Mouse (Mus musculus) limb, embryonic 13.5 days (tissue): ENCODE measurements at regions not wholly inside any gene's neighbourhood (a gene's known extent, or its start where the extent isn't known, plus 50 kb on each side); places are given as distances from the start of the nearest gene placed in this dataset.

Experiments
- ATAC-seq: fragments of 200-750 bp; cut with Nextera tagmentation; 2 replicates; pipeline ENCODE4 v1.8.0; 2017; ENCODE audit warnings: low read depth, moderate number of reproducible peaks, moderate TSS enrichment; ENCODE audit not compliant: low FRiP score
- H3K27ac ChIP-seq: fragments of 300-500 bp; sonication (generic); 2 replicates; pipeline ENCODE4 v1.5.1; 2015; ENCODE audit warnings: inconsistent platforms, mild to moderate bottlenecking, moderate library complexity
- H3K27me3 ChIP-seq: fragments of 300-500 bp; sonication (generic); 2 replicates; pipeline ENCODE4 v1.6.1; 2015; ENCODE audit warnings: mild to moderate bottlenecking, inconsistent platforms
- H3K36me3 ChIP-seq: fragments of 300-500 bp; sonication (generic); 2 replicates; pipeline ENCODE4 v1.6.1; 2015; ENCODE audit warnings: inconsistent platforms, mild to moderate bottlenecking, moderate library complexity
- H3K4me1 ChIP-seq: fragments of 300-500 bp; sonication (generic); 2 replicates; pipeline ENCODE4 v1.6.1; 2015; ENCODE audit warnings: inconsistent platforms
- H3K4me2 ChIP-seq: fragments of 300-500 bp; sonication (generic); replicated peaks from 2 replicates; pipeline ENCODE4 v1.6.1; 2015; ENCODE audit warnings: inconsistent platforms, mild to moderate bottlenecking, moderate library complexity
- H3K4me3 ChIP-seq: fragments of 300-500 bp; sonication (generic); 2 replicates; pipeline ENCODE4 v1.5.1; 2015; ENCODE audit warnings: moderate library complexity, mild to moderate bottlenecking, inconsistent platforms
- H3K9ac ChIP-seq: fragments of 300-500 bp; sonication (generic); 2 replicates; pipeline ENCODE4 v1.6.1; 2015; ENCODE audit warnings: mild to moderate bottlenecking, inconsistent platforms
- H3K9me3 ChIP-seq: fragments of 300-500 bp; sonication (generic); 2 replicates; pipeline ENCODE4 v1.6.1; 2016; ENCODE audit warnings: inconsistent platforms
- WGBS: fragments of 180-500 bp; shearing (Covaris S2); methylation state at CpG from one replicate; pipeline ENCODE4 v1.1.7; 2015; 5-methylcytosine and 5-hydroxymethylcytosine counted together

- H3K9ac ChIP-seq: no peak overlapping the region
- peaks cover 5% of the 10 kb centered on the region; the same call in 1 of the 2 replicates for H3K9me3 ChIP-seq
- no peak for ATAC-seq
- no peak overlapping the region for H3K27ac ChIP-seq
- WGBS: 23% methylated on average over 1 of the region's 1 CpGs
- H3K36me3 ChIP-seq: no peaks in the 10 kb centered on the region
- H3K4me1 ChIP-seq: no peaks in the 10 kb centered on the region
- no peaks in the 10 kb centered on the region for H3K27me3 ChIP-seq
- H3K4me2 ChIP-seq: no peak overlapping the region
- no peak overlapping the region for H3K4me3 ChIP-seq
Measured at GRCm38 (mm10) chr16:95057596-95057995, 60.1 kb upstream of the Kcnj6 start.

GRCm38 (mm10) chr16:95064423-95064822 lies 66.9 kb upstream of the Kcnj6 start:
- 84% methylated on average over 6 of the region's 6 CpGs for WGBS

GRCm38 (mm10) chr16:95066687-95067086 lies 69.2 kb upstream of the Kcnj6 start:
- no peak overlapping the region for H3K4me3 ChIP-seq
- H3K36me3 ChIP-seq: no peaks in the 10 kb centered on the region
- 97% methylated on average over 3 of the region's 3 CpGs for WGBS
- H3K27ac ChIP-seq: no peak overlapping the region
- no peaks in the 10 kb centered on the region for H3K27me3 ChIP-seq
- H3K9me3 ChIP-seq: no peaks in the 10 kb centered on the region
- no peak for ATAC-seq
- H3K4me1 ChIP-seq: no peaks in the 10 kb centered on the region
- H3K9ac ChIP-seq: no peak overlapping the region
- H3K4me2 ChIP-seq: no peak overlapping the region

More at GRCm38 (mm10) chr16:95064423-95064822, 66.9 kb upstream of the Kcnj6 start:
- no peak overlapping the region for H3K9ac ChIP-seq
- no peak overlapping the region for H3K4me3 ChIP-seq
- H3K36me3 ChIP-seq: no peaks in the 10 kb centered on the region
- no peaks in the 10 kb centered on the region for H3K9me3 ChIP-seq
- no peak for ATAC-seq
- H3K27ac ChIP-seq: no peak overlapping the region
- no peaks in the 10 kb centered on the region for H3K27me3 ChIP-seq
- no peak overlapping the region for H3K4me2 ChIP-seq
- no peaks in the 10 kb centered on the region for H3K4me1 ChIP-seq

- Histone ChIP-seq H3K9ac (no peak overlapping the region), H3K36me3 (no peaks in the 10 kb centered on the region), H3K4me3 (no peak overlapping the region), H3K4me1 (no peaks in the 10 kb centered on the region), H3K27me3 (no peaks in the 10 kb centered on the region), H3K9me3 (no peaks in the 10 kb centered on the region), H3K27ac (no peak overlapping the region), H3K4me2 (no peak overlapping the region)
- WGBS: 74% methylated on average over 6 of the region's 6 CpGs
- no peak for ATAC-seq
Measured at GRCm38 (mm10) chr16:95092471-95093221, 95.1 kb upstream of the Kcnj6 start.

GRCm38 (mm10) chr16:95093753-95094152 lies 96.3 kb upstream of the Kcnj6 start:
- no peak overlapping the region for H3K9ac ChIP-seq
- H3K27ac ChIP-seq: no peak overlapping the region
- H3K9me3 ChIP-seq: no peaks in the 10 kb centered on the region
- no peak overlapping the region for H3K4me2 ChIP-seq
- ATAC-seq: peak; percentile 66
- H3K36me3 ChIP-seq: no peaks in the 10 kb centered on the region
- WGBS: 23% methylated on average over 10 of the region's 10 CpGs
- H3K4me3 ChIP-seq: no peak overlapping the region
- H3K27me3 ChIP-seq: no peaks in the 10 kb centered on the region
- H3K4me1 ChIP-seq: no peaks in the 10 kb centered on the region

- no peak overlapping the region for H3K4me3 ChIP-seq
- no peak overlapping the region for H3K9ac ChIP-seq
- H3K36me3 ChIP-seq: no peaks in the 10 kb centered on the region
- H3K4me2 ChIP-seq: no peak overlapping the region
- 76% methylated on average over 9 of the region's 9 CpGs for WGBS
- H3K27ac ChIP-seq: no peak overlapping the region
- no peaks in the 10 kb centered on the region for H3K4me1 ChIP-seq
- no peaks in the 10 kb centered on the region for H3K9me3 ChIP-seq
- H3K27me3 ChIP-seq: no peaks in the 10 kb centered on the region
- no peak for ATAC-seq
Measured at GRCm38 (mm10) chr16:95100954-95101353, 103.5 kb upstream of the Kcnj6 start.

GRCm38 (mm10) chr16:95117531-95117930 lies 120.0 kb upstream of the Kcnj6 start:
- no peak for ATAC-seq
- Histone ChIP-seq H3K27ac (no peak overlapping the region), H3K4me3 (no peak overlapping the region), H3K36me3 (no peaks in the 10 kb centered on the region), H3K27me3 (peaks cover 3% of the 10 kb centered on the region; the same call in 1 of the 2 replicates), H3K4me2 (no peak overlapping the region), H3K9ac (no peak overlapping the region), H3K4me1 (no peaks in the 10 kb centered on the region), H3K9me3 (no peaks in the 10 kb centered on the region)
- 52% methylated on average over 8 of the region's 8 CpGs for WGBS

- WGBS: 37% methylated on average over 4 of the region's 4 CpGs
- peaks cover 3% of the 10 kb centered on the region; the same call in 1 of the 2 replicates for H3K27me3 ChIP-seq
- no peaks in the 10 kb centered on the region for H3K4me1 ChIP-seq
- H3K4me2 ChIP-seq: no peak overlapping the region
- ATAC-seq: no peak
- H3K27ac ChIP-seq: no peak overlapping the region
- no peak overlapping the region for H3K4me3 ChIP-seq
- no peak overlapping the region for H3K9ac ChIP-seq
- no peaks in the 10 kb centered on the region for H3K36me3 ChIP-seq
- H3K9me3 ChIP-seq: no peaks in the 10 kb centered on the region
Measured at GRCm38 (mm10) chr16:95119293-95119692, 121.8 kb upstream of the Kcnj6 start.

GRCm38 (mm10) chr16:95122048-95122447 lies 124.5 kb upstream of the Kcnj6 start:
- H3K9me3 ChIP-seq: no peaks in the 10 kb centered on the region
- ATAC-seq: no peak
- no peak overlapping the region for H3K27ac ChIP-seq
- no peaks in the 10 kb centered on the region for H3K36me3 ChIP-seq
- no peak overlapping the region for H3K9ac ChIP-seq
- WGBS: 10% methylated on average over 7 of the region's 7 CpGs
- H3K27me3 ChIP-seq: peaks cover 3% of the 10 kb centered on the region; the same call in 1 of the 2 replicates
- H3K4me1 ChIP-seq: no peaks in the 10 kb centered on the region
- no peak overlapping the region for H3K4me2 ChIP-seq
- no peak overlapping the region for H3K4me3 ChIP-seq

GRCm38 (mm10) chr16:95127616-95128015 lies 129.7 kb upstream of the Kcnj15 start:
- Histone ChIP-seq H3K4me1 (no peaks in the 10 kb centered on the region; the same call in 1 of the 2 replicates), H3K4me2 (no peak overlapping the region), H3K9ac (no peak overlapping the region), H3K36me3 (no peaks in the 10 kb centered on the region), H3K9me3 (no peaks in the 10 kb centered on the region), H3K4me3 (no peak overlapping the region), H3K27ac (no peak overlapping the region), H3K27me3 (no peaks in the 10 kb centered on the region; the same call in 1 of the 2 replicates)
- 2% methylated on average over 8 of the region's 8 CpGs for WGBS
- no peak for ATAC-seq

GRCm38 (mm10) chr16:95131815-95132214 lies 125.5 kb upstream of the Kcnj15 start:
- ATAC-seq: no peak
- Histone ChIP-seq H3K4me3 (no peak overlapping the region), H3K4me1 (no peaks in the 10 kb centered on the region; the same call in 1 of the 2 replicates), H3K9me3 (no peaks in the 10 kb centered on the region), H3K9ac (no peak overlapping the region), H3K27ac (no peak overlapping the region), H3K27me3 (no peaks in the 10 kb centered on the region), H3K36me3 (no peaks in the 10 kb centered on the region), H3K4me2 (no peak overlapping the region)
- WGBS: 65% methylated on average over 5 of the region's 5 CpGs

GRCm38 (mm10) chr16:95138809-95139208 lies 118.5 kb upstream of the Kcnj15 start:
- H3K27ac ChIP-seq: no peak overlapping the region
- no peaks in the 10 kb centered on the region for H3K27me3 ChIP-seq
- no peaks in the 10 kb centered on the region for H3K4me1 ChIP-seq
- H3K4me3 ChIP-seq: no peak overlapping the region
- no peaks in the 10 kb centered on the region for H3K36me3 ChIP-seq
- H3K9ac ChIP-seq: no peak overlapping the region
- 56% methylated on average over 3 of the region's 3 CpGs for WGBS
- H3K4me2 ChIP-seq: no peak overlapping the region
- ATAC-seq: no peak
- H3K9me3 ChIP-seq: no peaks in the 10 kb centered on the region
